Mouse (Mus musculus) stomach, embryonic 15.5 days (tissue): ENCODE measurements around the gene Gprc5c. TPM values are rescaled to one million over a fixed set of nuclear protein-coding genes. Genes with fewer than 3 reads are reported as not detected.

Experiments
- ATAC-seq: fragments of 200-750 bp; cut with Nextera tagmentation; 2 replicates; pipeline ENCODE4 v1.8.0; 2017; ENCODE audit warnings: low read depth, moderate number of reproducible peaks, moderate TSS enrichment; ENCODE audit not compliant: insufficient read depth, low FRiP score
- H3K27ac ChIP-seq: fragments of 300-500 bp; sonication (generic); 2 replicates; pipeline ENCODE4 v1.5.1; 2015; ENCODE audit warnings: mild to moderate bottlenecking, inconsistent platforms
- H3K27me3 ChIP-seq: fragments of 300-500 bp; sonication (generic); replicated peaks from 2 replicates; pipeline ENCODE4 v1.6.1; 2015; ENCODE audit warnings: inconsistent platforms
- H3K36me3 ChIP-seq: fragments of 300-500 bp; sonication (generic); 2 replicates; pipeline ENCODE4 v1.6.1; 2015; ENCODE audit warnings: inconsistent platforms
- H3K4me1 ChIP-seq: fragments of 300-500 bp; sonication (generic); 2 replicates; pipeline ENCODE4 v1.6.1; 2015; ENCODE audit warnings: inconsistent platforms
- H3K4me2 ChIP-seq: fragments of 300-500 bp; sonication (generic); 2 replicates; pipeline ENCODE4 v1.6.1; 2015; ENCODE audit warnings: mild to moderate bottlenecking, inconsistent platforms
- H3K4me3 ChIP-seq: fragments of 300-500 bp; sonication (generic); replicated peaks from 2 replicates; pipeline ENCODE4 v1.5.1; 2015; ENCODE audit warnings: inconsistent platforms
- H3K9ac ChIP-seq: fragments of 300-500 bp; sonication (generic); 2 replicates; pipeline ENCODE4 v1.6.1; 2015; ENCODE audit warnings: inconsistent platforms
- H3K9me3 ChIP-seq: fragments of 300-500 bp; sonication (generic); 2 replicates; pipeline ENCODE4 v1.6.1; 2016; ENCODE audit warnings: inconsistent platforms
- WGBS: fragments of 180-500 bp; shearing (Covaris S2); methylation state at CpG from one replicate; pipeline ENCODE4 v1.1.7; 2015; 5-methylcytosine and 5-hydroxymethylcytosine counted together
- polyA plus RNA-seq: library from polyadenylated mRNA; unstranded; fragments of >200 nt; fragmentation: Nextera tagmentation; extraction: Ambion mirVana; gene quantifications from 2 replicates; pipeline ENCODE4 v1.2.1, GENCODE M21; 2015

The Gprc5c gene
- polyA plus RNA-seq, 1 experiment from 2014 or later = 27.4 TPM

- Histone ChIP-seq H3K4me1 (peaks cover 10% of the 10 kb centered on the region; the same call in 1 of the 2 replicates), H3K9ac (no peak overlapping the region), H3K27me3 (no peaks in the 10 kb centered on the region), H3K27ac (no peak overlapping the region), H3K4me2 (no peak overlapping the region), H3K4me3 (no peak overlapping the region), H3K36me3 (no peaks in the 10 kb centered on the region), H3K9me3 (no peaks in the 10 kb centered on the region)
- WGBS = 77% methylated on average over 7 of the region's 7 CpGs
- ATAC-seq = no peak
Observed at GRCm38 (mm10) chr11:114818185-114818584, 32.8 kb upstream of the Gprc5c start.

GRCm38 (mm10) chr11:114819110-114819509 is 31.8 kb upstream of the Gprc5c start:
- peaks cover 14% of the 10 kb centered on the region; the same call in 1 of the 2 replicates for H3K4me1 ChIP-seq
- 47% methylated on average over 2 of the region's 2 CpGs for WGBS
- ATAC-seq = no peak
- no peak overlapping the region for H3K4me3 ChIP-seq
- no peak overlapping the region for H3K4me2 ChIP-seq
- no peaks in the 10 kb centered on the region for H3K27me3 ChIP-seq
- no peak overlapping the region for H3K9ac ChIP-seq
- no peaks in the 10 kb centered on the region for H3K36me3 ChIP-seq
- no peaks in the 10 kb centered on the region for H3K9me3 ChIP-seq
- no peak overlapping the region for H3K27ac ChIP-seq

- 32% methylated on average over 3 of the region's 3 CpGs for WGBS
- H3K9me3 ChIP-seq = no peaks in the 10 kb centered on the region
- no peak for ATAC-seq
- H3K4me1 ChIP-seq = peaks cover 14% of the 10 kb centered on the region; the same call in 1 of the 2 replicates
- H3K9ac ChIP-seq = no peak overlapping the region
- no peak overlapping the region for H3K27ac ChIP-seq
- no peaks in the 10 kb centered on the region for H3K27me3 ChIP-seq
- no peaks in the 10 kb centered on the region for H3K36me3 ChIP-seq
- H3K4me3 ChIP-seq = no peak overlapping the region
- no peak overlapping the region for H3K4me2 ChIP-seq
Observed at GRCm38 (mm10) chr11:114820444-114820843, 30.5 kb upstream of the Gprc5c start.

GRCm38 (mm10) chr11:114821325-114821724 is 29.6 kb upstream of the Gprc5c start:
- no peak overlapping the region for H3K27ac ChIP-seq
- 81% methylated on average over 1 of the region's 1 CpGs for WGBS
- H3K4me3 ChIP-seq = no peak overlapping the region
- no peak overlapping the region for H3K9ac ChIP-seq
- no peaks in the 10 kb centered on the region for H3K36me3 ChIP-seq
- H3K4me2 ChIP-seq = no peak overlapping the region
- peaks cover 14% of the 10 kb centered on the region; the same call in 1 of the 2 replicates for H3K4me1 ChIP-seq
- ATAC-seq = no peak
- no peaks in the 10 kb centered on the region for H3K9me3 ChIP-seq
- no peaks in the 10 kb centered on the region for H3K27me3 ChIP-seq

- no peak overlapping the region for H3K9ac ChIP-seq
Observed at GRCm38 (mm10) chr11:114822727-114823126, 28.2 kb upstream of the Gprc5c start.

GRCm38 (mm10) chr11:114823199-114823725 is 27.7 kb upstream of the Gprc5c start:
- ATAC-seq = no peak
- WGBS = 11% methylated on average over 11 of the region's 11 CpGs
- H3K4me2 ChIP-seq = peak overlapping the region; percentile 8; the same call in 1 of the 2 replicates

More at GRCm38 (mm10) chr11:114822727-114823126, 28.2 kb upstream of the Gprc5c start:
- Histone ChIP-seq H3K9me3 (no peaks in the 10 kb centered on the region), H3K4me1 (peaks cover 14% of the 10 kb centered on the region; the same call in 1 of the 2 replicates), H3K27ac (no peak overlapping the region), H3K36me3 (no peaks in the 10 kb centered on the region), H3K4me2 (0 out of 2 replicates have a peak overlapping the region, but pooled peaks have one; percentile 8), H3K4me3 (no peak overlapping the region), H3K27me3 (no peaks in the 10 kb centered on the region)
- no peak for ATAC-seq
- 41% methylated on average over 12 of the region's 12 CpGs for WGBS

GRCm38 (mm10) chr11:114826686-114827085 is 24.3 kb upstream of the Gprc5c start:
- Histone ChIP-seq H3K9me3 (no peaks in the 10 kb centered on the region), H3K4me3 (no peak overlapping the region), H3K36me3 (no peaks in the 10 kb centered on the region), H3K27ac (no peak overlapping the region), H3K27me3 (no peaks in the 10 kb centered on the region), H3K9ac (no peak overlapping the region), H3K4me2 (no peak overlapping the region), H3K4me1 (peaks cover 25% of the 10 kb centered on the region)
- WGBS = 41% methylated on average over 5 of the region's 5 CpGs
- ATAC-seq = no peak

More at GRCm38 (mm10) chr11:114823199-114823725, 27.7 kb upstream of the Gprc5c start:
- Histone ChIP-seq H3K4me1 (peaks cover 14% of the 10 kb centered on the region; the same call in 1 of the 2 replicates), H3K9ac (no peak overlapping the region), H3K27ac (no peak overlapping the region), H3K27me3 (no peaks in the 10 kb centered on the region), H3K36me3 (no peaks in the 10 kb centered on the region), H3K4me3 (no peak overlapping the region), H3K9me3 (no peaks in the 10 kb centered on the region)

GRCm38 (mm10) chr11:114829499-114830432 is 21.2 kb upstream of the Gprc5c start:
- Histone ChIP-seq H3K4me3 (peak overlapping the region; percentile 30), H3K36me3 (no peaks in the 10 kb centered on the region), H3K27ac (peak overlapping the region; percentile 84), H3K4me2 (peak overlapping the region; percentile 69), H3K9ac (no peak overlapping the region), H3K27me3 (no peaks in the 10 kb centered on the region), H3K9me3 (no peaks in the 10 kb centered on the region), H3K4me1 (peaks cover 14% of the 10 kb centered on the region)
- WGBS = 5% methylated on average over 24 of the region's 24 CpGs
- ATAC-seq = peak; percentile 90

GRCm38 (mm10) chr11:114830433-114830773 is 20.5 kb upstream of the Gprc5c start:
- Histone ChIP-seq H3K27me3 (no peaks in the 10 kb centered on the region), H3K4me3 (peak overlapping the region; percentile 30; the same call in 1 of the 2 replicates), H3K27ac (peak overlapping the region; percentile 84), H3K9ac (no peak overlapping the region), H3K36me3 (no peaks in the 10 kb centered on the region), H3K4me1 (peaks cover 14% of the 10 kb centered on the region), H3K9me3 (no peaks in the 10 kb centered on the region), H3K4me2 (peak overlapping the region; percentile 69)
- no peak; the same call in 1 of the 2 replicates for ATAC-seq
- WGBS = 11% methylated on average over 8 of the region's 8 CpGs

- Histone ChIP-seq H3K27ac (no peak overlapping the region), H3K9me3 (no peaks in the 10 kb centered on the region), H3K36me3 (no peaks in the 10 kb centered on the region), H3K4me3 (no peak overlapping the region), H3K4me1 (peaks cover 14% of the 10 kb centered on the region), H3K4me2 (no peak overlapping the region), H3K9ac (no peak overlapping the region), H3K27me3 (no peaks in the 10 kb centered on the region)
- 47% methylated on average over 5 of the region's 5 CpGs for WGBS
- ATAC-seq = no peak
Observed at GRCm38 (mm10) chr11:114833166-114833565, 17.8 kb upstream of the Gprc5c start.

GRCm38 (mm10) chr11:114843818-114844463 is 7.0 kb upstream of the Gprc5c start:
- Histone ChIP-seq H3K9me3 (no peaks in the 10 kb centered on the region), H3K4me1 (peaks cover 11% of the 10 kb centered on the region), H3K27me3 (no peaks in the 10 kb centered on the region), H3K36me3 (no peaks in the 10 kb centered on the region), H3K4me2 (no peak overlapping the region), H3K27ac (no peak overlapping the region), H3K9ac (no peak overlapping the region), H3K4me3 (no peak overlapping the region)
- 7% methylated on average over 8 of the region's 8 CpGs for WGBS
- ATAC-seq = no peak
